Mouse (Mus musculus): ENCODE measurements around the gene Syt1. TPM values are rescaled to one million over a fixed set of nuclear protein-coding genes. Genes with fewer than 3 reads are reported as not detected.

The Syt1 gene
- polyA plus RNA-seq, 1 experiment from 2014 or later: 0.19 TPM

- DNase-seq (ENCODE audit: low read depth, low spot score): no peak
- CTCF ChIA-PET: interaction anchor here (0.9 to 1.3 kb wide), 2 partner anchors 14 to 23 kb away, joined by 3 read pairs; no protein-coding TSS in a partner anchor
- in situ Hi-C loops (cut with MboI; ENCODE audit: low pct_unique_long_range_greater_than_20kb): no loop called here
- POLR2A ChIA-PET: interaction anchor here (0.8 kb wide), 1 partner anchor 17 kb away, joined by 3 read pairs; no protein-coding TSS in a partner anchor
- no peak for ATAC-seq
- no peak for TF ChIP-seq CTCF (IDR thresholded peaks at IDR 0.05)
- peaks cover 7% of the 10 kb centered on the region for H3K27me3 ChIP-seq
These were observed 400.6 kb downstream of the Syt1 start for GRCm38 (mm10) chr10:108610057-108610644.

- ChIA-PET CTCF (interaction anchor here (0.8 to 1.5 kb wide), 4 partner anchors 9 to 16 kb away, joined by 3 to 5 read pairs (median 4); no protein-coding TSS in a partner anchor), POLR2A (no interaction called here)
- DNase-seq (ENCODE audit: low read depth, low spot score) (no peak), ATAC-seq (no peak)
- no peak for TF ChIP-seq CTCF (IDR thresholded peaks at IDR 0.05)
- no peaks in the 10 kb centered on the region for H3K27me3 ChIP-seq
- in situ Hi-C loops (cut with MboI; ENCODE audit: low pct_unique_long_range_greater_than_20kb): no loop called here
These were observed 408.9 kb downstream of the Syt1 start for GRCm38 (mm10) chr10:108601672-108602412.

- in situ Hi-C loops (cut with MboI; ENCODE audit: low pct_unique_long_range_greater_than_20kb): no loop called here
- ATAC-seq: no peak
- no peak for TF ChIP-seq CTCF (IDR thresholded peaks at IDR 0.05)
These were observed 410.1 kb downstream of the Syt1 start for GRCm38 (mm10) chr10:108600693-108601092.

DNA sequence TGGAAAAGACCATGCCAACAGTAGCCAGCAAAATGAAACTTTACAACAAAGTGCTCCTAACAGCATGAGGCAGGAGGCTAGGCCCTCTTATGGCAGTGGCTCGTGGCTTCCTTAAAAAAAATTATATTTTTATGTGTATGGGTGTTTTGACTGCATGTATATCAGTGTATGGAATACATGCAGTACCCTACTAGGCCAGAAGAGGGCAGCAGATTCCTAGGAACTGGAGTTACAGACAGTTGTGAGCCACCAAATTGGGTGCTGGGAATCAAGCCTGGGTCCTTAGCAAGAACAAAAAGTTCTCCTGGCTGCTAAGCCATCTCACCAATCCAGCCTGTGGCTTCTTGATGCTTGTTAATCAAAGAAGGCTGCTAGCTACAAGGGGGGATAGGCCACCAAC lies 413.4 kb downstream of the Syt1 start:
- in situ Hi-C loops (cut with MboI; ENCODE audit: low pct_unique_long_range_greater_than_20kb): no loop called here
- POLR2A ChIA-PET: interaction anchor here (1.3 kb wide), 1 partner anchor 9 kb away, joined by 3 read pairs; no protein-coding TSS in a partner anchor
- TF ChIP-seq CTCF (IDR thresholded peaks at IDR 0.05): peak; percentile 42

More at GRCm38 (mm10) chr10:108600693-108601092, 410.1 kb downstream of the Syt1 start:
- DNase-seq (ENCODE audit: low read depth, low spot score): no peak
- ChIA-PET CTCF (interaction anchor here (0.8 to 1.5 kb wide), 3 partner anchors 9 to 13 kb away, joined by 3 to 4 read pairs (median 4); no protein-coding TSS in a partner anchor), POLR2A (interaction anchor here (1.0 kb wide), 1 partner anchor 31 kb away, joined by 3 read pairs; no protein-coding TSS in a partner anchor)
- no peaks in the 10 kb centered on the region for H3K27me3 ChIP-seq

GRCm38 (mm10) chr10:108596162-108596927 lies 414.4 kb downstream of the Syt1 start:
- in situ Hi-C loops (cut with MboI; ENCODE audit: low pct_unique_long_range_greater_than_20kb): no loop called here
- ATAC-seq (no peak), DNase-seq (ENCODE audit: low read depth, low spot score) (no peak)
- POLR2A ChIA-PET: interaction anchor here (1.3 kb wide), 1 partner anchor 8 kb away, joined by 3 read pairs; no protein-coding TSS in a partner anchor
- TF ChIP-seq CTCF (IDR thresholded peaks at IDR 0.05): no peak
- no peaks in the 10 kb centered on the region for H3K27me3 ChIP-seq
- CTCF ChIA-PET: interaction anchor here (1.1 kb wide), 1 partner anchor 14 kb away, joined by 3 read pairs; no protein-coding TSS in a partner anchor

More for the DNA sequence above, 413.4 kb downstream of the Syt1 start:
- CTCF ChIA-PET: no interaction called here
- DNase-seq (ENCODE audit: low read depth, low spot score) (no peak), ATAC-seq (no peak)
- no peaks in the 10 kb centered on the region for H3K27me3 ChIP-seq

- ChIA-PET CTCF (interaction anchor here (1.2 kb wide), 1 partner anchor 1116 kb away, joined by 3 read pairs; no protein-coding TSS in a partner anchor), POLR2A (no interaction called here)
- DNase-seq (ENCODE audit: low read depth, low spot score): no peak
- ATAC-seq: no peak
- H3K27me3 ChIP-seq: no peaks in the 10 kb centered on the region
- TF ChIP-seq CTCF (IDR thresholded peaks at IDR 0.05): no peak
- in situ Hi-C loops (cut with MboI; ENCODE audit: low pct_unique_long_range_greater_than_20kb): no loop called here
These were observed 421.4 kb downstream of the Syt1 start for GRCm38 (mm10) chr10:108589355-108589754.

DNA sequence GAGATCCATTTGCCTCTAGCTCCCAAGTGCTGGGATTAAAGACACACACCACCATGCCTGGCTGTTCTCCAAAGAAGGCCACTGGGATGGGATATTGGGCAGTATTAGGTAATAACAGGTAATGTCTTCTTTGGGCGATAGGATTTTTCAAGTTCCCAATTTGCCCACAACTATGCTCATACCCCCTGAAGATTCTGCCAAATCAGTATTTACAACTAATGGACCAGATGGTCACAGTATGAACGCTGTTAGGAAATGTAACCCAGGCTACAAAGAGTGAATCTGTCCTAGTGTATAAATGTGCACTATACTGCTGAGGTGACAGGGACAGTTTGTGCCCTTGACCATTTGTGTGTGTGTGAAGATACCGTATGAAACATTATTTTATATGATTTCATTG lies 421.9 kb downstream of the Syt1 start:
- POLR2A ChIA-PET: no interaction called here
- in situ Hi-C loops (cut with MboI; ENCODE audit: low pct_unique_long_range_greater_than_20kb): no loop called here
- no peak for TF ChIP-seq CTCF (IDR thresholded peaks at IDR 0.05)
- CTCF ChIA-PET: no interaction called here
- no peaks in the 10 kb centered on the region for H3K27me3 ChIP-seq
- ATAC-seq (no peak), DNase-seq (ENCODE audit: low read depth, low spot score) (no peak)

DNA sequence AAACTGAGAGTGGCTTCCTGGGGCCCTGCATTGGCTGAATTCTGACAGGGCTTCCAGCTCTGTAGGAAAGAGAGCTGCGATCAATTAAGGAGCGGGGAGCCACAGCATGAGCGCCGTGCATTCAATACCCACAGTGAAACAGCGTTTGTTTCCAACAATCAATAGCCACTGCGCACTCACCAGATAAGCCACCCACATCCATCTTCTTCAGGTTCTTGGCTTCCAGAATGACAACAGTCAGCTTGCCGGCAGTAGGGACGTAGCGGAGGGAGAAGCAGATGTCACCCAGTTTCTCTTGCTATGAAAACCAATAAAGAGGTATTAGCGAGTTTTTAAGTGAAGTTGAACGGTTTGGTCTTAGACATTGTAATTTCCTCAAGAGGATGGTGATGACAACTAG lies 427.1 kb downstream of the Syt1 start:
- DNase-seq (ENCODE audit: low read depth, low spot score) (no peak), ATAC-seq (no peak)
- ChIA-PET POLR2A (no interaction called here), CTCF (interaction anchor here (4.1 kb wide), 1 partner anchor 14 kb away, joined by 22 read pairs; no protein-coding TSS in a partner anchor)
- no peaks in the 10 kb centered on the region for H3K27me3 ChIP-seq
- in situ Hi-C loops (cut with MboI; ENCODE audit: low pct_unique_long_range_greater_than_20kb): no loop called here
- TF ChIP-seq CTCF (IDR thresholded peaks at IDR 0.05): no peak

GRCm38 (mm10) chr10:108582397-108582730 lies 428.4 kb downstream of the Syt1 start:
- TF ChIP-seq CTCF (IDR thresholded peaks at IDR 0.05): no peak
- DNase-seq (ENCODE audit: low read depth, low spot score) (no peak), ATAC-seq (no peak)
- in situ Hi-C loops (cut with MboI; ENCODE audit: low pct_unique_long_range_greater_than_20kb): no loop called here
- H3K27me3 ChIP-seq: no peaks in the 10 kb centered on the region
- CTCF ChIA-PET: interaction anchor here (4.1 kb wide), 1 partner anchor 12 kb away, joined by 22 read pairs; no protein-coding TSS in a partner anchor
- POLR2A ChIA-PET: no interaction called here

Measured in Patski (cell line).